9 mouse cellular contexts compared by ENCODE assay signal in genomic region chr16:77236021-77236420, GRCm38 (mm10).
DNase-seq lines count a peak whose midpoint lies in the region; ATAC-seq lines count a peak whose summit lies in the region.
"Had no signal": no experiment of that assay in that cellular context is flagged by ENCODE, and none has a peak within 500 bp of the region (broad histone marks: within the 10 kb centered on the region; RNA-seq: fewer than 3 reads in every experiment).

No protein-coding gene starts in this region.

- DNase-seq in cerebellum, adult 9-11 months = peak; percentile 77
- peak; percentile 35 to 40 for DNase-seq in layer of hippocampus, adult 8-10 months (ENCODE audit: low spot score in 2 of 2)
- DNase-seq in urinary bladder, postnatal 36 days (ENCODE audit: low spot score in 2 of 2) = no peak

- H3K4me2 ChIP-seq in forebrain, embryonic 12.5 days = peak overlapping the region; percentile 50
- H3K4me2 ChIP-seq in neural tube, embryonic 13.5 days = peak overlapping the region; percentile 57
- no peak overlapping the region for H3K4me2 ChIP-seq in liver, embryonic 12.5 days

- no peaks in the 10 kb centered on the region for H3K9me3 ChIP-seq in forebrain, embryonic 12.5 days
- no peaks in the 10 kb centered on the region for H3K9me3 ChIP-seq in neural tube, embryonic 13.5 days
- H3K9me3 ChIP-seq in liver, embryonic 12.5 days (replicated peaks) = no peaks in the 10 kb centered on the region
- H3K9me3 ChIP-seq: stomach, embryonic 15.5 days had no signal

- H3K4me1 ChIP-seq in forebrain, embryonic 12.5 days = peaks cover 37% of the 10 kb centered on the region
- peaks cover 36% of the 10 kb centered on the region for H3K4me1 ChIP-seq in neural tube, embryonic 13.5 days (replicated peaks)
- no peaks in the 10 kb centered on the region for H3K4me1 ChIP-seq in liver, embryonic 12.5 days
- H3K4me1 ChIP-seq: stomach, embryonic 15.5 days had no signal

- peak overlapping the region; percentile 29; the same call in 1 of the 2 replicates for H3K9ac ChIP-seq in forebrain, embryonic 12.5 days
- peak overlapping the region; percentile 67 for H3K9ac ChIP-seq in neural tube, embryonic 13.5 days
- no peak overlapping the region for H3K9ac ChIP-seq in liver, embryonic 12.5 days
- H3K9ac ChIP-seq: stomach, embryonic 15.5 days had no signal

- ATAC-seq in forebrain, embryonic 12.5 days (ENCODE audit: low FRiP score) = peak; percentile 77
- ATAC-seq in neural tube, embryonic 13.5 days (ENCODE audit: low read depth) = peak; percentile 89
- no peak for ATAC-seq in megakaryocyte-erythroid progenitor cell, adult 5-6 weeks (replicated peaks; ENCODE audit: low FRiP score, low TSS enrichment, poor library complexity, severe bottlenecking)
- no peak for ATAC-seq in liver, embryonic 12.5 days
- ATAC-seq: intestine, embryonic 16.5 days had no signal

- 24% methylated on average over 4 of the region's 4 CpGs for WGBS in forebrain, embryonic 12.5 days
- 23% methylated on average over 4 of the region's 4 CpGs for WGBS in neural tube, embryonic 13.5 days
- WGBS in liver, embryonic 12.5 days (ENCODE audit: insufficient replicate concordance) = 84% methylated on average over 4 of the region's 4 CpGs

- peak overlapping the region; percentile 17 for H3K4me3 ChIP-seq in forebrain, embryonic 12.5 days (replicated peaks)
- peak overlapping the region; percentile 40 for H3K4me3 ChIP-seq in neural tube, embryonic 13.5 days
- no peak overlapping the region for H3K4me3 ChIP-seq in liver, embryonic 12.5 days

- no peaks in the 10 kb centered on the region for H3K36me3 ChIP-seq in forebrain, embryonic 12.5 days (replicated peaks)
- no peaks in the 10 kb centered on the region for H3K36me3 ChIP-seq in neural tube, embryonic 13.5 days
- no peaks in the 10 kb centered on the region for H3K36me3 ChIP-seq in liver, embryonic 12.5 days
- H3K36me3 ChIP-seq: stomach, embryonic 15.5 days had no signal

- peak overlapping the region; percentile 92 for H3K27ac ChIP-seq in forebrain, embryonic 12.5 days
- H3K27ac ChIP-seq in neural tube, embryonic 13.5 days (replicated peaks) = peak overlapping the region; percentile 96
- no peak overlapping the region for H3K27ac ChIP-seq in liver, embryonic 12.5 days
- H3K27ac ChIP-seq: stomach, embryonic 15.5 days had no signal

- no peaks in the 10 kb centered on the region for H3K27me3 ChIP-seq in forebrain, embryonic 12.5 days
- no peaks in the 10 kb centered on the region for H3K27me3 ChIP-seq in neural tube, embryonic 13.5 days
- no peaks in the 10 kb centered on the region for H3K27me3 ChIP-seq in liver, embryonic 12.5 days (replicated peaks)
- H3K27me3 ChIP-seq: stomach, embryonic 15.5 days had no signal

Comparison
In these comparisons a context has a peak if more than half of its experiments do, and no peak if none do; other contexts are left out.
1. DNase-seq: peak in cerebellum, adult 9-11 months (single experiment) and layer of hippocampus, adult 8-10 months (2 of 2); none in urinary bladder, postnatal 36 days (0 of 2).
2. ATAC-seq: peak in forebrain, embryonic 12.5 days (single experiment) and neural tube, embryonic 13.5 days (single experiment); none in megakaryocyte-erythroid progenitor cell, adult 5-6 weeks (single experiment) and liver, embryonic 12.5 days (single experiment).